Mouse (Mus musculus): ENCODE results near the gene Catsper4.
A peak's percentile ranks its signal among the peaks of the same experiment; 100 is the strongest.

The Catsper4 gene

DNA sequence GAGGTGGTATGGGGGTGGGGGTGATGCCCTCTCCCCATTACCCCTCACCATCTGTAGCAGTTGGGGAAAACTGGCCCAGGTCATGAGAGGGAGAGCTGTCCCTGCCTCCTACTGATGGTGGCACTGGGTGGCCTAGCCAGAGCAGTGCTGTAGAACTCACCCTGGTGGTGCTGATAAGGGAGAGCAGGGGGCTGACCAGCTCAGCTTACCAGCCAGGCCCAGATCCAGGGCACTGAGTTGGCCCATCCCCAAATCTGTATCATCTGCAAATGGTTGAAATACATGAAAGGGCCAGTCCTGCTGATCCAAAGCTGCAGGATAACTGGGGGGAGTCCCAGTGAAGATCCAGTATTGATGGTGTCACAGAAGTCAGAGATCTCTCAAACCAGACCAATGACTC, 45.4 kb downstream of the Catsper4 start:
- DNase-seq (ENCODE audit: low read depth, low spot score): peak; percentile 34

DNA sequence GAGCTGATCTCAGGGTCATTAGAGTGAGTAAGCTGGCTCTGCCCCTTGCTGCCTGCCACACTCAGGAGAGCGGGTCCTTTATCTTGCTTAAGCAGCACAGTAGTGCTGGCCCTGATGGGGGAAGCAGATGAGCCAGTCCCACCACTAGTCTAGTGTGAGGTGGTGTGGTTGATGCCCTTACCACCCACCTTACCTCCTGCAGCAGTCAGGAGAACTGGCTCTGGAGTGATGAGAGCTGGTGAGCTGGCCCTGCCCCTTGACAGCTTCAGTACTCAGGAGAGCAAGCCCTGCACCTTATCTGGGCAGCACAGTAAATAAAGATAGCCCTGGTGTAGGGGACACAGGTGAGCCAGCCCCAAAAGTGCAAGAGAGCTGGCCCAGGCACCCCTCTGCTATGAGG, 46.1 kb downstream of the Catsper4 start:
- no peak for DNase-seq (ENCODE audit: low read depth, low spot score)

DNA sequence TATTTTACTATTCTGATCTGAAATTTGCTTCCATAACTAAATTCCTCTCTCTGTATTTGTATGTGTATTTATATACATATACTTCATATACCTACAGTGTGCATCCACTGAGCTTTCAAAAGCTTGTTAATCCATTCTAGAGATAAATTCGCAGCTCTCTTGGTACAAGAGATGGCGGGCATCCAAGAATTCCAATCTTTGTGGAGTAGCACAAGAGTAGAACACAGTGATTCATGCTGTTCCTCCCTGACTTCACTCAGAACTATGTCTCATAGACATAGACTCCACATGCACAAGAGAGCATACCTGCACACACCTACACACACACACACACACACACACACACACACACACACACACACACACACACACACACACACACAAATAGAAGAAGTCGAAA, 54.8 kb downstream of the Catsper4 start:
- DNase-seq (ENCODE audit: low read depth, low spot score): no peak

DNA sequence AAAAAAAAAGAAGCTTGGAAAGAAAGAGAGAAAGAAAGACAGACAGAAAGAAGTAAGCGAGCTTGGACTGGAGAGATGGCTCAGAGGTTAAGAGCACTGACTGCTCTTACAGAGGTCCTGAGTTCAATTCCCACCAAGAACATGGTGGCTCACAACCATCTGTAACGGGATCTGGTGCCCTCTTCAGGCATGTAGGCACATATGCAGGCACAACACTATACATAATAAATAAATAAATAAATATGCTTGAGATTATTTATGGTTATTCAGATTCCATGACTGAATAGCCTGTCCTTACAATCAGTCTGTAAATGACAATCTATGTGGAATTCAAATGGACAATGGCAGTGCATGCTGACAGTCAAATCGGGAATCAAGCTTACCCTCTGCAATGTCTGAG, 60.3 kb downstream of the Catsper4 start:
- peak; percentile 35 for DNase-seq (ENCODE audit: low read depth, low spot score)

DNA sequence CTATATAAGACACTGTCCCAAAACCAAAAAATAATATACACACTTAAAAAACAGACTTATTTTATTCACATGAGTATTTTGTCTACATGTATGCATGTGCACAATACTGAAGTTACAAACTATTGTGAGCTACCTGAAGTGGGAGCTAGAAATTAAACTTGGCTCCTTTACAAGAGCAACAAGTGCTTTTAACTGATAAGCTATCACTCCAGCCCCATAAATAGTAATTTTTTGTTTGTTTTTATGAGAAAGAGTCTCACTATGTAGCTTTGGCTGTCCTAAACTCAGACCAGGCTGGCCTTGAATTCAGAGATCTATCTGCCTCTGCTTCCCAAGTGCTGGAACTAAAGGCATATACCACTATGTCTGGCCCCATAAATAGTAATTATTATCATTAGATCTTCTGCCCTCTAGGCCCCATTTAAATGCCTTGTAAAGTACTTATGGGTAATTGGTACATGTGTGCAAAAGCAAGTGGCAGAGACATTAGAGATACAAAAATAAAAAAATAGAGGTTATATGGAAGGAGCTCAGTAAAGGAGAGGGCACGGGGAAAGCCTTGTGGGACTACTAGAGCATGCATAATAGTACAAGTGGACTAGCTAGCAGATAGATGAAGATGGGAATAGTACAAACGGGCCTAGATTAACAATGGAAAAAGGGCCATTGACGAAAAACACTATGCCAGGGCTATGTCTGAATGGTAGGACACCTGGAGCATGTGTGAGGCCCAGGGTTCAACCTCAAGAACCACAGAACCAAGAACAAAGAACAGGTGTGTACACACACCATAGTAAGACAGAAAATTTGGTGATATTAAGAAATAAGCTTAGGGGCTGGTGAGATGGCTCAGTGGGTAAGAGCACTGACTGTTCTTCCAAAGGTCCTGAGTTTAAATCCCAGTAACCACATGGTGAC, 61.4 kb downstream of the Catsper4 start:
- no peak for DNase-seq (ENCODE audit: low read depth, low spot score)

DNA sequence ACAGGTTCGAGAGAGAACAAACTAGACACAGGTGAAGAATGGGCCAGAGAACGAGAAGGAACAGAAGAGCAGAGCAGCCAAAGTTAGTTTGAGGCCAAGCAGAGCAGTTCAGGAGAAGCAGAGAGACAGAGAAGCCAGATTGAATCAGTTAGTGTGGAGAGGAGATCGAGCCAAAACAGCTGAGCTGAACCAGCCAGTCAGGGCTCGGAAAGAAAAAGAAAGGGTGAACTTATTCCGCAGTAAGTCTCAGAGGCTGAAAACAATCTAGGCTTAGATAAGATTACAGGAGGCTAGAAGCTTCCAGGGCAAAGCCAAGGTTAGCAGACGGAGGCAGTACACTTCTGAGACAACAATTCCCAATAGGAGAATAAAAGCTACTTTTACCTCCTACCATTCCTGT, 62.2 kb downstream of the Catsper4 start:
- no peak for DNase-seq (ENCODE audit: low read depth, low spot score)

DNA sequence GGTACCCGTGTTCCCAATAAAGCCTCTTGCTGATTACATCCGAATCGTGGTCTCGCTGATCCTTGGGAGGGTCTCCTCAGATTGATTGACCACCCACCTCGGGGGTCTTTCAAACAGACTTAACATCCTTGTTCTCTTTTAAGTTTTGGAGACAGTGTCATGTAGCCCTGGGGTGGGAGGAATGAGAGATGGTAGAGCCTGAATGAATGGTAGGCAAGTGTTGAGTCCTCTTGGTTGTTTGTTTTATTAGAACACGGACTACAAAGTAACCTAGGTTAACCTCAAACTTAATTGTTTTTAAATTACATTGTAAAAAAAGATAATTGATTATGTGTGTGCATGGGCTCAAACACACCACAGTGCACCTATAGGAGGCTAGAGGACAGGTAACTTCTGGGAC, 62.6 kb downstream of the Catsper4 start:
- DNase-seq (ENCODE audit: low read depth, low spot score): no peak

Measured in ZHBTc4 (cell line).